Mouse (Mus musculus) frontal cortex, postnatal 10 days (tissue): ENCODE measurements around the gene Pkib.
A peak's percentile ranks its signal among the peaks of the same experiment; 100 is the strongest.

ENCODE experiments used
- DNase-seq, 2 experiments: peaks; one replicate each; pipeline ENCODE4 v3.0.0; 2022; ENCODE audit warnings: low spot score in 2 of 2, mixed read lengths in 1 of 2

Pkib gene

DNA sequence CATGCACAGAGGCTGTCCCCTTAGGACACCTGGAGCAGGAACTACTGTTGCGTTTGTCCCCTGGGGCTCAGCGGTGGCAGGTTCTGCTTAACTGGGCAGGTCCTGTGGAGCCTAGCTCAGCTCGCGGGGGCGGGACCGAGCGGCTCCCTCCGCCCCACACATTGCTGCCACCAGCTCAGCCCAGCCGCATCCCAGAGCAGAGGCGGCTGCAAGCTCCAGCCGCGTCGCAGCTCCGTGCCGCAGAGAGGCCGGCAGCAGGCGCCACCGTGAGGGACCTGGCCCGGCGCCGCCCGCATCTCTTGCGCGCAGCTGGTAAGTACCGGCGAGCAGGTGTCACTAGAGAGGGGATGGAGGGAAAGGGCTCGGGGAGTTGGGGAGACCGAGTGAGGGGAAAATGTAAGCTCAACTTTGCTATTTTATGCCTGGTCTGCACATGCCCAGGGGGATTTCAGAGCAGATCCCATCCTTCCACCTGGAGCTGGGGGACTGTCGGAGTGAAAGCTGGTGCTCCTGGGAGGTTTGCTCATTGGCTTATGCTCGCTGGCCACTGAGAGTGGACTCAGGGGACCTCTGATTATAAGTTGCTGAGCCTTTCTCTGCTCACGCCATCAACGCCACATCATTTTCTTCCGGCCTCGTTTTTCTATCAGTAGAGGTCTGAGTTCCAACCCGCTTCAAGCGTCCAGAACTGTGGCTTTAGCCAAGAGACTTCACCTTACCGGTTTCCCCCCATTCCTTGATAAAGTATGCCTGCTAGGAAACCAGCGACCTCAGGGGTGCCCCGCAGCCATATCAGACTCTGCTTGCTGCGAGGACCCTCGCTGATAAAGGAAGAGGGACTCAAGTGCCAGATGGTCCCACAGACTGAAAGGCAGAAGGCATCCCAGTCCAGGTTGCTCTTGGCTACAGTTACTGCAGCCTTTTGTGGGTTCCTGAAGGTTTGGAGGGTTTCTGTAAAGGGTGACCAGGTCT lies at the start of gene Pkib:
Gene Pkib, plus strand, starts transcription at position 86 of the 972 bp plus-strand sequence.
- DNase-seq: peak; percentile 37 to 46

DNA sequence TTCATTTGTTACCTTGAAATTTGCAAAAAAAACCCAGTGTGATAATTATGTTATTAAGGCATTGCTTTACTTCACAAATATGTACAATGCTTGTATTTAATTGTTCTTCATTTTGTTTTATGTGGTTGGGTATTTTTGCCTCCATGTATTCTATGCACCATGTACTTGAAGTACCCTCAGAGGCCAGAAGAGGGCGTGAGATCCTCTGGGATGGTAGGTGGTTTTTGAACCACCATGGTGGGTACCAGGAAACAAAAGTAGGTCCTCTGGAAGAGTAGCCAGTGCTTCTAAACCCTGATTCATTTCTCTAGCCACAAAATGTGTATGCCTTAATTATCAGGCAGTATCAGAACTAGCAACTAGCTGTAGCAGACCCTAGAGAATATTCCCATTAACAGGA lies 47.9 kb upstream of the Pkib start:
- DNase-seq: no peak

DNA sequence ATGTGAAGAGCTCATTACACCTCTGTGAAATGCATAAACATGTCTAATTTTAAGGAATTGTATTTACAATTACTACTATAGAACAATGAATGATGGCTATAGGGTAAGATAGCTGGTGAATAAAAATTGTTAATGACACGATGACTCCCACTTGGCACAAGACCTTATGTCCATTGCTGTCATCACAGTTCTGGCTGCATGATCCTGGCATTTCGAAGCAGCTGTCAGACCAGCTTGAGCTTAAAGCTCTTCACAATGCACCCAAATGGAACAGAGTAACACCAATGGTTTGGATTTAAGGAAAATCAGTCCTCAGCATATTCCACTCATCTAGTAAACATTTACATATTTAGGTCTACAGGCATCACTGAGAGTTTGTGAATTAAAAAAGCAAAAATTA lies 37.5 kb upstream of the Pkib start:
- no peak for DNase-seq

DNA sequence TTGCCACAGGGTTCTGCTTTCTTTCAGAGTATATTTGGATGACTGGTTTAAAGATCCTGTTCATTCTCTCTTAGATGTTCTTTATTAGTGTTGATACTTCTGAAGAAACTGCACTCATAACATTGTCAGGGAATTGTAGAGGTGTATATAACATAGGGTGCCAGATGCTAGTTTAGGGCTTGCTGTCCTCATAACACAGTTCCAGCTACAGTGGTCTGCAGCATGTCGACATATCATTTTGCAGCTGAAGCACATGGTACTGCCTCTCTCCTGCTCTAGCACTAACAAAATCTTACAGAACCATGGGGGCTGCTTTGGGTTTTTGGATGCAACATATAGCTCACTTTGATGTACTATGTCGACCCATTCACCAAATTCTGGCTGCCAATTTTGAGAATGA lies 34.6 kb upstream of the Pkib start:
- no peak for DNase-seq

DNA sequence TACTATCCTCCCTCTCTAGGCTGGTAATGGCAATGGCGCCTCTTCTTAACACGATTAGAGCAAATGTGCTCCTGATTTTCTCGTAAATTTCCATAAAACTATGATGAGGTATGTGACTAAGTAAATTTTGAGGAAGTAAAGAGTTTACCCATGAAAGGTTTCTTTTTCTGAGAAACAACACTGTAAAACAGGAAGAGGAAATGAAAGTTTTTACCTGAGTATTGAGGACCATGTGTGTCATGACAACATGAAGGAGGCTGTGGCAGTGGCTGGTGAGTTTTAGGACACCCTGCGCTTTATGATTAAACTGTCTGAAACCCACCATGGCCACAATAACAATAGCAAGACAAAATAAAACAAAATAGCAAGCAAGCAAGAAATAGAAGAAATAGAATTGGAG lies 28.8 kb upstream of the Pkib start:
- DNase-seq: no peak

DNA sequence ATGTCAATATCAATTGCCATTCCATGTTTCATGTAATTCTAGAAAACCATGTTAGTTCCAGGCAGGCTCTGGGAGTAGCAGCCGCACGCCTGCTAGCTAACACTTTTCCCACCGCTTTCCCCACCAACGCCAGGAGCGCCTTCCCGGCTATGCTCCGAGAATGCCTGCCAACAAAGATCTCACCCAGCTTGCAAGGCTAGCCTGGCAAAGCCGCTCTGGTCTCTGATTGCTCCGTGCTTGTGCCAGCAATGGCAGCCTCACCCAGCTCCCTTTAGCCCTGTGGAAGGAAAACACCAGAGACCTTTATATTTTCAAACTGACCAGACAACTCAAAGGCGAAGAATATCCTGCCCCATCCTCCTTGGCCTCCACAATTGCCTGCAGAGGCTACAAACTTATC lies 8.5 kb upstream of the Pkib start:
- DNase-seq: no peak

DNA sequence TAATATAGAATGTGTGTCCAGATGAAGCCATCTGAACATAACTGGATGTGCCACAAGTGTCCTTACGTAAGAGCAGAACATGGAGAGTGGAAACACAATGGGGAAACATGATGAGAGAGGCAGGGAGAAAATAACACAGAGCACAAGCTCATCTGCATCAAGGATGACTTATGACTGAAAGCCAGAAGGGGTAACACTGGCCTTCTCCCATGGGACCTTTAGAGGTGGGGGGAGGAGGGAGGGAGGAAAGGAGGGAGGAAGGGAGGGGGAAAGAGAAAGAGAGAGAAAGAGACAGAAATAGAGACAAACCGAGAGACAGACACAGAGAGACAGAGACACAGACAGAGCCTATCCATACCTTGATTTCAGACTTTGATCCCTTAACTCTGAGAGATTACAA lies 4.0 kb upstream of the Pkib start:
- no peak for DNase-seq

DNA sequence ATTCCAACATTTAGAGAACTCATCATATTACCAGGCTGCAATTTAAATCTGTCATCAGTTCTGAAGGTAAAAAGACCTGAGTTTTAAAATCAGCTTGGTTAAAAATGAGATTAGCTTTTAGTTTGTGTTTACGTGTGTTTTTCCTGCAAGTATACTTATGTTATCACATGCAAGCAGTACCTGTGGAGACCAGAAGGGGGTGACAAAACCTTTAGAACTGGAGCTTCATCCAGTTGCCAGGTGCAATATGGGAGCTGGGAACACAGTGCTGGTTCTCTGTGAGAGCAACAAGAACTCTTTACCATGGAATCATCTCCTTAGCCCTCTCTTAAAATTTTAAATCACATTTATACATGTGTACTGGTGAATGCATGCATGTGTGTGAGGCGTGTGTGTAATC lies 1.2 kb upstream of the Pkib start:
- DNase-seq: no peak

DNA sequence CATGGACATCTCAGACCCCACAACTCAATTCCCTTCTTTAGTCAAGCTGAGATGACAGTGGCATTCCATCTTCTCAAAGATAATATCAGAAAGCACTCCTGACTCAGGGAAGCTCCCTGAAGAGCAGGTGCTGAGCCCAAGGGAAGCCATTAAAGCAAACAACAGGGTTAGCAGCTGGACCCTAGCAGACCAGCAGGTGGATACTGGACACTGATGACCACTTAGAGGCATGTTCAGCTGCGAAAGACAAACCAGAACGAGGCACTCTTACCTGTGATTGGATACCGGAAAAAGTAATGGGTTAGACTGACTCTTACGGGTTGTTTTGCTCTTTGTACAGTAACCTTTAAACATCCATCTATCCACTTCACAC lies 1.1 kb downstream of the Pkib start:
- DNase-seq: no peak

DNA sequence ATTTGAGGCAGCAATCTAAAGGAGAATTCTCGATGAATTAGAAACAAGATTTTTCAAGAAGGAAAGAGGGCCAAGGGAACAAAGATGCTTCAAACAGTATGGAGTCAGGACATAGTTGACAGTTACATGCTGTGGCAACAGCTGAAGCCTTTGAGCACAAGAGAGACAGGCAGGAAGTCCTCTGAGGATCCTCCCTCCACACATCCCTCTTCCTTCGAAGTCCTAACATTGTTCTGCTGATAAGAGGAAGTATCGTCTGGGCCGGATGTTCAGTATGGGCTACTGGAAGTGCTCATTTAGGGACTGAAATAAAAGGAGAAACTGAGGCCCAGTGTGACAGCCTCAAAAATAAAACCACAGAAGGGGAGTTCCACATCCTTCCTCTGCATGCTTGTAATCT lies 5.2 kb downstream of the Pkib start:
- DNase-seq: no peak

DNA sequence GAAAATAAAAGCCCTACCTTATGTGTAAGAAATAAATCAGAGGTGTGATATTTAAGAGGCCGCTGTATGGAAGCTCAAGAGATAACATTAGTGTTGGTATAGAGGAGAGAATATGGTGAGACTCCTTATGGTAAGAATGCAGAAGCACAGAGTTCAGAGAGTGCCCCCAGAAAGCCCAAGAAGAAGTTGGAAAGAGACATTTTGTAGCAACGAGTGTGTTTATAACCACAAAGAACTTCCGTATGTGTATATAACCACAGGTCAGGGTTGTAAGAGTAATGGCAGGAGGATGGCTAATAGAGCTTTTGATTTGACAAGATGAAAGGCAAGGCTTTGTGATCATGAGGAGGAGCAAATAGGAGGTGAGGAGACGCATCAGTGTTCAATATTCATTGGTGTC lies 6.5 kb downstream of the Pkib start:
- DNase-seq: no peak

DNA sequence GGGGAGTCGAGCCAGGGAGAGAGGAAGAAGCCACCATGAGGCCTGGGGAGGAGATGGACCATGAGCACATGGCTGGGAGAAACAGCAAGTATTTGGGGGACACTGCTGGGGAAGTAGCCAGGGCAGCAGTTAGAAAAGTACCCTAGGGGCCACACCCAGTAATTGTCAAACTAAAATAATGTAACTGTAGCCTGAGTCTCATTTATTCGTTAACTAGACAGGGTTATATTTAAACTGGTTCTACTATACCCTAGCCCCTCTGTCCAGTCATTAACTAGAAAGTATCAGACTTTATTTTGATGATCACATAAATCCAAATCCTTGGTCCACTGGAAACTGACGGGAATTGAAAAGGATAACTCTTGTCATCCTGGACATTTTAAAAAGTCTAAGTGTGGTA lies 7.8 kb downstream of the Pkib start:
- no peak for DNase-seq

DNA sequence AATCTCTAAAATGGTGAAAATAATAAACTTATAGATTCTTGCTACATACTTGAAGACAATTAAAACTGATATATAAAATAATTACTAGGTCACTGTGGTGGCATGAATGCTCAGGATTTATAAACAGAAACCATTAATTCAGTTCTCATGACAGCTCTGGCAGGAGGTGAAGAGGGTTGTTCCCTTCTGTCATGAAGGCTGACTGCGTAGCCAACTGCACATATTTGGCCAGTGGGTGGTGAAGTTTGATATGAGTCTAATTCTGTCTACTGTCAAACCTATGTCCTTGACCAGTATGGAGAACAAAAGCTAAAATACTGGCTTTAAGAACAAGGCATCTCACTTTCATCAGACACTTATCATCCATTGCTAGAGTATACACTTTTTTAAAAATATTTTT lies 21.5 kb downstream of the Pkib start:
- no peak for DNase-seq

DNA sequence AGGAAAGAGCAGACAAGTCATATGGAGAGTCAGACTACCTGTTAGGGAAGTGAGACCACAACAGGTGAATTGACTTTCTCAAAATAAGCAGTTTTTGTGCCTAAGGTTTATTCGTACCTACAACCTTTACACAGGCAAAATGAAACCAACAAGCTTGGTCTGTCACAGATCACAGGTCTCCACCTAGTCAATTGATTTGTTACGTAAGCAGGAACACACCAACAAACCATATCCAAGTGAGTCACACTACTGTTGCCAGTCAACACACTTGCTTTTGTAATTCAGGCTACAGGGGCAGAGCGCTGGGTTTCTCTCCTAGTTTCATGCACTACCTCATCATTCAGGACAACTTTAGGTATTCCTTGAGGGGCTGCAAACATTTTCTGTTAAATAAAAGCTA lies 28.7 kb downstream of the Pkib start:
- DNase-seq: no peak

DNA sequence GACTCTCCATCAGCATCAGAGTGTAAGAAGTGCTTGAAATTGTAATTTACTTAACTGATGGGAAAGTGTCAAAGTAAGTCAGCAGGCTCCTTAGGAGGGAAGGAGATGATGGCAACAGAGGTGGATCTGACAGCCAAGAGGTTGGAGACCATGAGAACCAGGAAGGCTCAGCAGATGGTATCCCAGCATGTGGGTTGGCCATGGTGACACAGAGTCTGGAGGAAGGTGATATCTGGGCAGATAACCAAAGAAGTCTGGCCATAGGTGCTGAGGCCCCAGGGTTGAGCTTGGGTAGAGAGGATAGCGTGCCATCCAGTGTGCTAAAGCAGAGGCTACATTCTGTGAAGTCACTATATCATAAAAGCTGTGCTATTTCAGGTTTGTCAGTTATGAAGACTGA lies 32.0 kb downstream of the Pkib start:
- no peak for DNase-seq

DNA sequence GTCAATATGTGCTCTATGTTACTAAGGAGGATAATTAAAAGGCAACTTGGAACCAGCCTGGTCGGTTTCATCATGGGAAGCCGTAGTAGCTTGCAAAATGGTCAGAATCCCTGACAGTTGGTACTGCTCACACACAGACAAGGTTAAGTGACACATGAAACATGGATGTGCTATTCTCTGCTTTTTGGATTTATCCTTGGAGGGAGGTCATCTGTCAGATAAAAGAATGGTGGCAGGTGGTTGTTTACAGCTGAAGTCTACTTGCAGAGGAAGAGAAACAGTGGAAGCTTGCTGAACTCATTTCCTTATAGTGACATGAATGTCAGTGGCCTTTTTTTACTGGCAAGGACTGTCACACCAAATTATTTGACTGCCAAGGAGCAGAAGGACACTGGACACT lies 32.5 kb downstream of the Pkib start:
- no peak for DNase-seq

DNA sequence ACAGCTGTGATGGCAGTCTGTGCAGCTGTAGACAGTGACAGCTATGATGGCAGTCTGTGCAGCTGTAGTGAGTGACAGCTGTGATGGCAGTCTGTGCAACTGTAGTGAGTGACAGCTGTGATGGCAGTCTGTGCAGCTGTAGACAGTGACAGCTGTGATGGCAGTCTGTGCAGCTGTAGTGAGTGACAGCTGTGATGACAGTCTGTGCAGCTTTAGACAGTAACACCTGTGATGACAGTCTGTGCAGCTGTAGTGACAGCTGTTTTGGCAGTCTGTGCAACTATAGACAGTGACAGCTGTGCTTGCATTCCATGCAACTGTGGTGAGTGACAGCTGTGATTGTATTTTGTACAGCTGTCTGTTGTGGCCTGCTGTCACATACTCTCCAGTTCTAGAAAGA lies 44.0 kb downstream of the Pkib start:
- no peak for DNase-seq

DNA sequence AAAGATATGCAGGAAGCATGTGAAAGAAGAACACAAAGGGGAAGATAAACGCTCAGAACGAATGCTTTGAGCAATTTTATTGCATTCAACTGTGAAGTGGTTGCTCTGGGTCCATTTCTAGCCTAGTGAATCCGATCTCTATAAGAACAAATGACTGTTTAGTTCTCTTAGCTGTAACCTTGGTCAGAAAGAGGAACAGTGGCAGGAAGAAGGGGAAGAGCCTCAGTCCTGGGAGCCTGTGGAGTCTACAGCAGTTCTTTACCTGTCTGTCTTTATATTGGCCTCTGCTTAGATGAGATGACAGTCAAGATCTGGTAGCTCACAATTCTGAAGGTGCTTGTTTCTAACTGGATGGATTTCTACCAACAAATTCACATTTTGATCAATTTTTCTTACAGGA lies 56.2 kb downstream of the Pkib start:
- no peak for DNase-seq

DNA sequence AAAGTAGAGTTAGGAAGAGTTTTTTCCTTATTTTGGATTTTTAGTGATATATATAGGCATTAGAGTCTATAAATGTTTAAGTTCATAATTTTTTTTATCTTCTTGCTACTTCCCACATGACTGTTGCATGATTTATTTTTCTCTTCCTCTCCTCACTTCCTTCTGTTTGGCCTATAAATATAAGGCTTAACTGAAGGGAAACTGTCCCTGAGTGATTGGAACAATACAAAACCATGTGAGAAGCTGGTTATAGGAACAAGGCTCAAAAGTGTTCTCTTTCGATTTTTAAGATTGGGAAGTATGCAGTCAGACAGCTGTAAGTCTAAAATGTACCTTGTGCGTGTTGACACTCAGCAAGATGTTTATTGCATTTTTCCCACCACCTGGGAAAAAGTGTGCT lies 58.4 kb downstream of the Pkib start:
- no peak for DNase-seq

DNA sequence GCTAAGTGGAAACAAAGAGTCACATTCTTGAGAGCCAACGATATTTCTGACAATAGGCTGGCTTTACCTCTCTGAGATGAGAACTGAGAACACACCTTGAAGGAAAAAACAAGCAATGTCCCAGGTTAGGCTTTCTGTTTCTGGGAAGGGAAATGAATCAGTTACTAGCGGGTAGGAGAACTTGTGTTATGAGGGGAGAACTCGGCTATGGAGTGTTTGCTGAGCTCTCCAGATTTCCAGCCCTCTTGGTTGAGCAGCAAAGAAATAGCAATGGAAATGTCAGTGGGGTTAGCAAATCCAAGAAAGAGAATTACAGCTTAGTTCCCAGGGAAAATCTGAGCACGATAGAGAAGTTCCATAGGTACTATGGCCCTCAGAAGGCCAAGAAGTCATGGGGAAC lies 70.5 kb downstream of the Pkib start:
- DNase-seq: no peak

DNA sequence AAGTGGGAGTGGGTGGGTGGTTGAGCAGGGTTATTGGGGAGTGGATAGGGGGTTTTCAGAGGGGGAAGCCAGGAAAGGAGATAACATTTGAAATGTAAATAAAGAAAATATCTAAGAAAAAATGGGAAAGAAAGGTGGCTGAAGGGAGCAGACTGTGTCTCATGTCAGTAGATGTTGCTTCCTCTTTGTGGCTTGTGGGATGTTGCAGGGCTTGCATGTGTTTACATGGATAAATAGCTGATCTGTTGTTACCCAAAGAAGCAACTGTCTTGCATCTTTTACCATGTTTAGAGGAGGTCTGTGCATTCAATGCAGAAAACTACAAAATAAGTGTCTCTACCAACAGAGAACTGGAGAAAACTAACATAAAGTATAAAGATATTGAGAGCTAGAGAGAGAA lies 89.3 kb downstream of the Pkib start:
- no peak for DNase-seq

DNA sequence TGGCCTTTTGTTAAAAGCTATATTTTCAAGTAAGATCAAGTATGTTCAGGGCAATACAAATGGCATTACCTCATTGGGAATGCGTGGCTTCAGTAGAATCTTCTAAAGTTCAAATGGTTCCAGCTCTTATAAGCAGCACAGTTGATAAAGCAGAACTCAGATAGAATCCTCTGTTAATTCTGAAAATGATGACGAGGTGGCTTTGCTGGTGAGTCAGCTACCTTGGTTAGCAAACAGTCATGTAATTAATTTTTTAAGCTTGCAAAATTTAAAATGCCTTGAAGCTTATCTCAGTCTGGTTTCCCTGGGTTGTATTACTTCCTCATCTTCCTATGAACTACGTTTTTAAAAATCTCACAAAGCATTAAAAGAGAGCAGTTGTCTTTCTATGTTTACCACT lies 90.6 kb downstream of the Pkib start:
- DNase-seq: no peak

DNA sequence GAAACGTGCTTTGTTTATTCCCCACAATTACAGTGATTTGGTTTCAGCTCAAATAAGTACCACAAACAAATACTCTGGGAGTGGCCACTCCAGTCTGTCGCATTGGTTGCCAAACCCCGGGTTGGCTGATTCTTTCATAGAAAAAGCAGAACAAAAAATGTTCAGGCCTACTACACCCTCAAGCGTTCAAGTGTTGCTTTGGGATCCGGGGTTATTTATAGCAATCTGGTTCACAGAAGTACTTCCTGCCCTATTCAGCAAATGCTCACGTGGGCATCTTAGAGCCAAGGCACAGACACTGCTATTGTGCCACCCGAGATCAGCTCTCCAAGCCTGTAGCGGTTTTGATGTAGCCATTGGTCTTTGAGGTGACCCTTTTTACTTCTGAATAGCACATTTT lies 95.9 kb downstream of the Pkib start:
- no peak for DNase-seq

DNA sequence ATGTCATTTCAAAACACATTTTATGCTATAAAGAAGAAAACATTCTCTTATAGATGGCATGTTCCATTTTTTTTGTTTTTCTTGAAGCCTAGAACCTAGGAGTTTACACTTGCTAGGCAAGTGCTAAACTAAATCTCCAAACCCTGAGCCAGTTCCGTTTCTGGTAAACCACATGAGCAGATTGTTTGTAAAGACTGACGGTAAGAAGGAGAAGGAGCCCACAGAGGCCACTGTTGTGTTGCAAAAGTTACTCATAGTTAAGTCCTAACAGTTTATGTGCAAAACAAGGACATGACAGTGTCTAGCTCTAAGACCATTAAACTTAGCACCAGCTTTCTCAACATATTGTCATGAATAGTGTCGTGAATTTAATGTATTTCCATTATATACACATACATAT lies 99.9 kb downstream of the Pkib start:
- no peak for DNase-seq
